Mouse (Mus musculus) liver, postnatal 0 days (tissue): ENCODE results near the gene Cd96. TPM values are rescaled to one million over a fixed set of nuclear protein-coding genes. Genes with fewer than 3 reads are reported as not detected.

Experiments used
- ATAC-seq: fragments of 200-750 bp; cut with Nextera tagmentation; 2 replicates; pipeline ENCODE4 v1.8.0; 2017; ENCODE audit warnings: mild to moderate bottlenecking, moderate library complexity
- DNase-seq: peaks from one replicate; pipeline ENCODE4 v3.0.0-alpha.2; 2016
- H3K27ac ChIP-seq: fragments of 300-500 bp; sonication (generic); 2 replicates; pipeline ENCODE4 v1.5.1; 2014; ENCODE audit warnings: antibody characterized with exemption, moderate library complexity, mild to moderate bottlenecking, low read depth
- H3K27me3 ChIP-seq: fragments of 300-500 bp; sonication (generic); 2 replicates; pipeline ENCODE4 v1.6.1; 2014; ENCODE audit warnings: low read length, control low read depth, mixed read lengths; ENCODE audit not compliant: insufficient read depth
- H3K36me3 ChIP-seq: fragments of 300-500 bp; sonication (generic); replicated peaks from 2 replicates; pipeline ENCODE4 v1.6.1; 2014; ENCODE audit warnings: mild to moderate bottlenecking, control low read depth, low read length, moderate library complexity, mixed read lengths; ENCODE audit not compliant: insufficient read depth
- H3K4me1 ChIP-seq: fragments of 300-500 bp; sonication (generic); 2 replicates; pipeline ENCODE4 v1.6.1; 2014; ENCODE audit warnings: antibody characterized with exemption, mild to moderate bottlenecking, control low read depth; ENCODE audit not compliant: insufficient read depth
- H3K4me2 ChIP-seq: fragments of 300-500 bp; sonication (generic); 2 replicates; pipeline ENCODE4 v1.6.1; 2014; ENCODE audit warnings: low read depth, mild to moderate bottlenecking, low read length, moderate library complexity, mixed read lengths
- H3K4me3 ChIP-seq: fragments of 300-500 bp; sonication (generic); 2 replicates; pipeline ENCODE4 v1.5.1; 2014; ENCODE audit warnings: low read depth, low read length
- H3K9ac ChIP-seq: fragments of 300-500 bp; sonication (generic); replicated peaks from 2 replicates; pipeline ENCODE4 v1.6.1; 2014; ENCODE audit warnings: mild to moderate bottlenecking, moderate library complexity
- H3K9me3 ChIP-seq: fragments of 300-500 bp; sonication (generic); 2 replicates; pipeline ENCODE4 v1.6.1; 2016; ENCODE audit warnings: mild to moderate bottlenecking, control low read depth, low read length, mixed read lengths
- CTCF ChIP-seq: sonication (generic); IDR thresholded peaks from 2 replicates; pipeline ENCODE4 v1.5.1; 2016; ENCODE audit warnings: antibody characterized with exemption, low read depth
- EP300 ChIP-seq: IDR thresholded peaks from 2 replicates; pipeline ENCODE4 v1.6.1; 2016; ENCODE audit warnings: antibody characterized with exemption, low read depth, mild to moderate bottlenecking
- WGBS: fragments of 180-500 bp; shearing (Covaris S2); extraction: QIAGEN DNeasy Blood & Tissue Kit; methylation state at CpG from one replicate; pipeline ENCODE4 v1.1.7; 2014; ENCODE audit not compliant: insufficient replicate concordance; 5-methylcytosine and 5-hydroxymethylcytosine counted together
- polyA plus RNA-seq: library from polyadenylated mRNA; unstranded; fragments of >200 nt; fragmentation: Nextera tagmentation; extraction: Ambion mirVana; gene quantifications from 2 replicates; pipeline ENCODE4 v1.2.1, GENCODE M21; 2015

The Cd96 gene
- polyA plus RNA-seq, 1 experiment from 2014 or later, result 0.20 TPM

DNA sequence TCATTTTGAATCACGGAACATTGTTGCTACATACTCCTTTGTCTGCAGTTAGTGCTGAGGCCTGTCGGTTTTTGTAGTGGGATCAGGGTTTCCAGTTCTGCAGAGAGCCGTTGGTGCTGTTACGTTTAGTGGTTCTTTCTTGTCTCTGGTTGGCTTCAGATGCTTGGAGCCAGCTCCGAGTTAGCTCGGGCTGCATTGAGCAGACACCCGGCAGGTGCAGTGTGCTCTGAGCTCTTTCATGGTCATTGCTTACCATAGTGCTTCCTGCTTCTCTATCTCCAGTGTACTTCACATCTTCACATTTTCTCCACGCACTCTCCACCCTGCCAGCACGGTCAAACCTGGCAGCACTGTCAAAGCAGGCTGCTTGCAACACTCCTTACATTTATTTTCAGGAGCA lies 15.6 kb downstream of the Cd96 start:
- 65% methylated on average over 9 of the region's 9 CpGs for WGBS
- TF ChIP-seq EP300 (no peak), CTCF (no peak)

DNA sequence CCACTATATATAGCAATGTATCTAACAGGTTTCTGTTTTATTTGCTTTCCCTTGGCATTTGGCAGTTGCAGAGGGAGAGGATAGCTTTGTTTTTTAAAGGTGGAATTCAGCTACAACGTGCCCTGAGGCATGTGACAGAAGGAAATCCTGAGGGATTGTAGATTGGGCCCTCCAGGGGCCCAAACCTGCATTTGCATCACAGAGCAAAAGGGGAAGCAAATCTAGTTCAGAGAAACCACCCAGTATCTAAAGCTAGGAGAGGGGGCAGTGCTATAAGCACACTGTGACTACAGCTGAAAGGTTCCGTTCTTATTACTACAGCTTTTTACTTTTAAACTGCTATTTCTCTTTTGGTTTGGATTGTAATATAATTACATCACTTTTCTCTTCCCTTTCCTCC lies 18.3 kb downstream of the Cd96 start:
- H3K4me1 ChIP-seq, result no peaks in the 10 kb centered on the region
- no peak overlapping the region for H3K4me3 ChIP-seq
- WGBS, result 17% methylated on average over 2 of the region's 2 CpGs
- ATAC-seq (no peak), DNase-seq (no peak)
- H3K27me3 ChIP-seq, result no peaks in the 10 kb centered on the region
- no peaks in the 10 kb centered on the region for H3K9me3 ChIP-seq
- H3K27ac ChIP-seq, result no peak overlapping the region
- H3K36me3 ChIP-seq, result no peaks in the 10 kb centered on the region
- no peak overlapping the region for H3K4me2 ChIP-seq
- H3K9ac ChIP-seq, result no peak overlapping the region
- TF ChIP-seq CTCF (no peak), EP300 (no peak)

More for the DNA sequence above, 15.6 kb downstream of the Cd96 start:
- DNase-seq (no peak), ATAC-seq (no peak)
- H3K4me3 ChIP-seq, result no peak overlapping the region
- no peaks in the 10 kb centered on the region for H3K4me1 ChIP-seq
- H3K9me3 ChIP-seq, result no peaks in the 10 kb centered on the region
- H3K27me3 ChIP-seq, result no peaks in the 10 kb centered on the region
- no peak overlapping the region for H3K9ac ChIP-seq
- H3K4me2 ChIP-seq, result no peak overlapping the region
- H3K27ac ChIP-seq, result no peak overlapping the region
- H3K36me3 ChIP-seq, result no peaks in the 10 kb centered on the region

DNA sequence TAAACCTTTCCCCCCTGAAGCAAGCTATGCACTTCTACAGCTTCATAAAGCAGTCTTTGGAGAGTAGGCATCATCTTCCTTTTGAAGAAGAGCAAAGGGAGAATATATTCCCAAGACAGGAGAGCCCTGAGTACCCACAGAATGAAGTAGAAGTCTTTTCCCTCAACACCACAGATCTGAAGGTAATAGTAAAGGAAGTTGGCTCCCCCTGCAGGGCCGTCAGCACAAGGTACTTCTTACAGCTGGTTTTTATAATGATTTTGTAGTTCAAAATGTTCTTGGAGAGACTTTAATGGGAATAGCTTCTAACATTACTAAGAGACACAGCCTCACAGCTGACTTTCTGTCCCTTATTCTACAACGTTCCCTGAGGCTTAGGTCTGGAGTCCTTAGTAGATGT lies 19.8 kb downstream of the Cd96 start:
- Histone ChIP-seq H3K27me3 (no peaks in the 10 kb centered on the region), H3K4me2 (no peak overlapping the region), H3K4me3 (no peak overlapping the region), H3K36me3 (no peaks in the 10 kb centered on the region), H3K9me3 (no peaks in the 10 kb centered on the region), H3K4me1 (no peaks in the 10 kb centered on the region), H3K27ac (no peak overlapping the region), H3K9ac (no peak overlapping the region)
- no peak for TF ChIP-seq EP300
- peak; percentile 36 for TF ChIP-seq CTCF
- WGBS, result 41% methylated on average over 2 of the region's 2 CpGs
- no peak for DNase-seq
- no peak for ATAC-seq

DNA sequence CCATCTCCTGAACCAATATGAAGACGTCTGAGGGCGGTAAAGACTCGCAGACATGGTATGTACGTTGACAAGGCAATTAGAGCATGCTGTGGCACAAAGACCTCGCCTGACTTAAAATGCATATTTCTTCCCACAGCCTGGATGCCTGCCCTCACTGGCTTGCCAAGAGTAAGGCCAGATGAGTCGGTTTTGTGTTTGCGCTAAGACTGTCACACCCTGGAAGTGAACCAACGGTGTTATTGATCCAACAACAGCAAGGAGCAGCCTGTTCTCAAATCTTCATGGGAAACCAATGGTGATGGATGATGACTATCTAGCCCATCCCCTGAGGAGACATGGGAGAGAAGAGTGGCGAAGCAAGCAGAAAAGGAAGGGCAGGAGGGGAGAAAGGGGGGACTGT lies 22.6 kb downstream of the Cd96 start:
- ATAC-seq, result no peak

DNA sequence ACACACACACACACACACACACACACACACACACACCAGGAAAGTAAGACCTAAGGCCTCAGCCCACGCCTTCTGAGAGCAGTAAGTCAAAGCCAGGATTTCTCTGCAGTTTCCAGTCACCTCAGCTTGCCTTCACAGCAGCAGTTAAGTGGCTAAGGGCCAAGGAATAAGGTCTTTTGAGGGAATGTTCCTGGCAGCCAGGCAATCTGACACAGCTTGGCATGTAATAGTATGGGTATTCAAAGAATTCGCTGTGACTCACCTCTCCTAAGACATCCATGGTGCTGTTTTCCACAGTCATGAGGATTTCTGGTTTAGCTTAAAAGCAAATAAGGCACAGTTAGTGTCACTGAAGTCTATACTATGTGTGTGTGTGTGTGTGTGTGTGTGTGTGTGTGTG lies 25.6 kb downstream of the Cd96 start:
- Histone ChIP-seq H3K4me1 (no peaks in the 10 kb centered on the region), H3K4me3 (no peak overlapping the region), H3K4me2 (no peak overlapping the region), H3K27me3 (no peaks in the 10 kb centered on the region), H3K36me3 (no peaks in the 10 kb centered on the region), H3K9ac (no peak overlapping the region), H3K9me3 (no peaks in the 10 kb centered on the region), H3K27ac (no peak overlapping the region)
- TF ChIP-seq EP300, result no peak
- TF ChIP-seq CTCF, result no peak
- ATAC-seq, result no peak
- DNase-seq, result no peak
- WGBS, result 72% methylated on average over 2 of the region's 2 CpGs

More for the DNA sequence above, 22.6 kb downstream of the Cd96 start:
- Histone ChIP-seq H3K4me2 (no peak overlapping the region), H3K9ac (no peak overlapping the region), H3K27ac (no peak overlapping the region), H3K9me3 (no peaks in the 10 kb centered on the region), H3K36me3 (no peaks in the 10 kb centered on the region), H3K4me3 (no peak overlapping the region), H3K27me3 (no peaks in the 10 kb centered on the region), H3K4me1 (no peaks in the 10 kb centered on the region)
- 74% methylated on average over 9 of the region's 9 CpGs for WGBS
- no peak for TF ChIP-seq CTCF
- TF ChIP-seq EP300, result no peak
- no peak for DNase-seq

DNA sequence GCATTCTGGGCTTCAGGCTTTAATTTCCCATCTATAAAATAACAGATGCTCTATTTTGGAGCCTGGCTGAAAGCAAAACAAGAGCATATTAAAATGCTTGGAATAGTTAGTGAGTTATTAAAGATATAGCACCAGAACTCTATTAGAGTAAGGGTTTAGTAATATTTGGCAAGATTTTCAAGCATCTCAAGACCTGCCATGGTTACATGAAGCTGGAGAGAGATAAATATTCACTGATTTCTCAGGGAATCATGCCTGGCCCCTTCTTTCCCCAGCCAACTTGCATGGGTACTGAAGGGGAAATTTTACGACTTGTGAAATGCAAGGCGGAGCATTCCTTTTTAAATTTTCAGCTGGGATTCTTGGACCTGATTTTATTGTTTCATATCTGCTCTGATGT lies 27.1 kb downstream of the Cd96 start:
- no peak overlapping the region for H3K4me2 ChIP-seq
- no peak for TF ChIP-seq CTCF
- no peak for TF ChIP-seq EP300
- 88% methylated on average over 2 of the region's 2 CpGs for WGBS
- no peaks in the 10 kb centered on the region for H3K4me1 ChIP-seq
- no peaks in the 10 kb centered on the region for H3K27me3 ChIP-seq
- no peak overlapping the region for H3K4me3 ChIP-seq
- H3K9ac ChIP-seq, result no peak overlapping the region
- H3K9me3 ChIP-seq, result no peaks in the 10 kb centered on the region
- ATAC-seq (no peak), DNase-seq (no peak)
- H3K36me3 ChIP-seq, result no peaks in the 10 kb centered on the region
- no peak overlapping the region for H3K27ac ChIP-seq

DNA sequence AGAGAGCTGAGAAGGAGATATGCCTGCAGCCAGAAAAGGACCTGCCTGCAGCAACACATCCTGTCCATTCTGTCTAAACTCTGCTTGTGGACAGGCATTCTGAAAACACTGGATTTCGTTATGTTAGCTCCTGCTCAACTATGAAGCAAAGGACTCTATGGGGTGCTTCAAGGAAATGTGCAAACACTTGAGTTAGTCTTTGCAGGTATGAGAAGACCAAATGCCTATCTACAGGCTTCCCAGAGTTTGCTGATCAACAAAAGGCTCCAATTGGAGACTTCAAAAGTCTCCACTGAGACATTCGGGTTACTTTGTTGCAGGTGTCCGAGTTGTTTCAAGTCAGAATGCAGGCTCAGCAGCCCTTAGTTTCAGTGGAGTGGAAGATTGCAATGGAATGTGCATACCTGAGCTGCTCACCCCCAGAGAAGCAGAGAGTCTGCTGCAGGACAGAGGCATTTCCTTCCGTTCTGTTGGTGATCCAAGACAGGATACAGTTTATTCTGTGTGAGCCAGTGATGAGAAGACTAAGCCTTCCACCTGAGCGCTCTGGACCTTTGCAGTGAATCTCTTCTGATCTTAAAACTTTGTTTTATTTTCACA lies 33.1 kb downstream of the Cd96 start:
- no peak overlapping the region for H3K4me3 ChIP-seq
- WGBS, result 72% methylated on average over 5 of the region's 5 CpGs
- ATAC-seq (no peak), DNase-seq (no peak)
- TF ChIP-seq CTCF (no peak), EP300 (no peak)
- no peaks in the 10 kb centered on the region for H3K36me3 ChIP-seq
- H3K4me2 ChIP-seq, result no peak overlapping the region
- no peaks in the 10 kb centered on the region for H3K27me3 ChIP-seq
- H3K9ac ChIP-seq, result no peak overlapping the region
- no peak overlapping the region for H3K27ac ChIP-seq
- H3K4me1 ChIP-seq, result no peaks in the 10 kb centered on the region
- no peaks in the 10 kb centered on the region for H3K9me3 ChIP-seq
